Mouse (Mus musculus) limb, embryonic 11.5 days (tissue): ENCODE results near the gene Qpct. TPM values are rescaled to one million over a fixed set of nuclear protein-coding genes. Genes with fewer than 3 reads are reported as not detected.
A peak's percentile ranks its signal among the peaks of the same experiment; 100 is the strongest.

Source experiments
- ATAC-seq: fragments of 200-750 bp; cut with Nextera tagmentation; 2 replicates; pipeline ENCODE4 v1.8.0; 2017; ENCODE audit warnings: low read depth; ENCODE audit not compliant: insufficient number of reproducible peaks, low FRiP score, low TSS enrichment
- DNase-seq: peaks from one replicate; pipeline ENCODE4 v3.0.0-alpha.2; 2015; ENCODE audit warnings: low spot score
- H3K27ac ChIP-seq: fragments of 300-500 bp; sonication (generic); replicated peaks from 2 replicates; pipeline ENCODE4 v1.5.1; 2014; ENCODE audit warnings: low read depth, mild to moderate bottlenecking, low read length
- H3K27me3 ChIP-seq: fragments of 300-500 bp; sonication (generic); 2 replicates; pipeline ENCODE4 v1.6.1; 2014; ENCODE audit warnings: mild to moderate bottlenecking, low read length, mixed read lengths; ENCODE audit not compliant: control insufficient read depth, insufficient read depth
- H3K36me3 ChIP-seq: fragments of 300-500 bp; sonication (generic); 2 replicates; pipeline ENCODE4 v1.6.1; 2014; ENCODE audit warnings: mild to moderate bottlenecking, low read length, moderate library complexity, mixed read lengths; ENCODE audit not compliant: control insufficient read depth, insufficient read depth
- H3K4me1 ChIP-seq: fragments of 300-500 bp; sonication (generic); 2 replicates; pipeline ENCODE4 v1.6.1; 2014; ENCODE audit warnings: low read length, mixed read lengths; ENCODE audit not compliant: control insufficient read depth, insufficient read depth
- H3K4me2 ChIP-seq: fragments of 300-500 bp; sonication (generic); 2 replicates; pipeline ENCODE4 v1.6.1; 2014; ENCODE audit warnings: low read depth, mild to moderate bottlenecking, moderate library complexity; ENCODE audit not compliant: severe bottlenecking
- H3K4me3 ChIP-seq: fragments of 300-500 bp; sonication (generic); 2 replicates; pipeline ENCODE4 v1.5.1; 2014; ENCODE audit warnings: low read depth, low read length
- H3K9ac ChIP-seq: fragments of 300-500 bp; sonication (generic); 2 replicates; pipeline ENCODE4 v1.6.1; 2014; ENCODE audit warnings: mild to moderate bottlenecking, low read length
- H3K9me3 ChIP-seq: fragments of 300-500 bp; sonication (generic); 2 replicates; pipeline ENCODE4 v1.6.1; 2016; ENCODE audit warnings: low read length; ENCODE audit not compliant: control insufficient read depth
- WGBS: fragments of 180-500 bp; shearing (Covaris S2); extraction: QIAGEN DNeasy Blood & Tissue Kit; methylation state at CpG from one replicate; pipeline ENCODE4 v1.1.7; 2014; 5-methylcytosine and 5-hydroxymethylcytosine counted together
- polyA plus RNA-seq: library from polyadenylated mRNA; unstranded; fragments of >200 nt; fragmentation: Nextera tagmentation; extraction: Ambion mirVana; gene quantifications from 2 replicates; pipeline ENCODE4 v1.2.1, GENCODE M21; 2014

Qpct gene
- polyA plus RNA-seq: 1.7 and 2.1 TPM in 2 replicates

GRCm38 (mm10) chr17:79051606-79052005 lies at the start of gene Qpct:
Gene Qpct (plus strand): TSS chr17:79051906.
- Histone ChIP-seq H3K27me3 (peaks cover 6% of the 10 kb centered on the region), H3K4me3 (peak within 1 kb of the TSS; percentile 40), H3K9ac (peak within 1 kb of the TSS; percentile 54), H3K4me2 (peak within 1 kb of the TSS; percentile 96), H3K36me3 (no peaks in the 10 kb centered on the region), H3K9me3 (no peaks in the 10 kb centered on the region), H3K27ac (no peak within 1 kb of the TSS), H3K4me1 (no peaks in the 10 kb centered on the region; the same call in 1 of the 2 replicates)
- 72% methylated on average over 4 of the region's 4 CpGs for WGBS
- no peak for ATAC-seq
- DNase-seq: no peak

- Histone ChIP-seq H3K4me3 (no peak overlapping the region), H3K27me3 (no peaks in the 10 kb centered on the region), H3K4me1 (no peaks in the 10 kb centered on the region; the same call in 1 of the 2 replicates), H3K9ac (no peak overlapping the region), H3K9me3 (no peaks in the 10 kb centered on the region), H3K4me2 (no peak overlapping the region), H3K36me3 (peaks cover 10% of the 10 kb centered on the region), H3K27ac (no peak overlapping the region)
- WGBS: 90% methylated on average over 2 of the region's 2 CpGs
- ATAC-seq (no peak), DNase-seq (no peak)
These were observed 38.1 kb upstream of the Qpct start for GRCm38 (mm10) chr17:79013625-79014024.

- Histone ChIP-seq H3K4me1 (no peaks in the 10 kb centered on the region; the same call in 1 of the 2 replicates), H3K36me3 (peaks cover 10% of the 10 kb centered on the region), H3K27ac (no peak overlapping the region), H3K9ac (no peak overlapping the region), H3K9me3 (no peaks in the 10 kb centered on the region), H3K4me2 (no peak overlapping the region), H3K4me3 (no peak overlapping the region), H3K27me3 (no peaks in the 10 kb centered on the region)
- 89% methylated on average over 2 of the region's 2 CpGs for WGBS
- DNase-seq: no peak
- ATAC-seq: no peak
These were observed 36.6 kb upstream of the Qpct start for GRCm38 (mm10) chr17:79014911-79015685.

GRCm38 (mm10) chr17:79015831-79016230 lies 35.9 kb upstream of the Qpct start:
- Histone ChIP-seq H3K36me3 (peaks cover 10% of the 10 kb centered on the region), H3K9me3 (no peaks in the 10 kb centered on the region), H3K4me3 (no peak overlapping the region), H3K27me3 (no peaks in the 10 kb centered on the region), H3K4me1 (no peaks in the 10 kb centered on the region; the same call in 1 of the 2 replicates), H3K9ac (no peak overlapping the region), H3K27ac (no peak overlapping the region), H3K4me2 (no peak overlapping the region)
- DNase-seq (no peak), ATAC-seq (no peak)
- 82% methylated on average over 10 of the region's 10 CpGs for WGBS

- no peak for DNase-seq
- H3K9ac ChIP-seq: no peak overlapping the region
- no peaks in the 10 kb centered on the region for H3K9me3 ChIP-seq
- H3K36me3 ChIP-seq: no peaks in the 10 kb centered on the region
- no peak overlapping the region for H3K4me2 ChIP-seq
- H3K4me3 ChIP-seq: no peak overlapping the region
- H3K27me3 ChIP-seq: no peaks in the 10 kb centered on the region
- peaks cover 4% of the 10 kb centered on the region; the same call in 1 of the 2 replicates for H3K4me1 ChIP-seq
- no peak overlapping the region for H3K27ac ChIP-seq
- no peak for ATAC-seq
- 70% methylated on average over 9 of the region's 9 CpGs for WGBS
These were observed 33.3 kb upstream of the Qpct start for GRCm38 (mm10) chr17:79018422-79018821.

GRCm38 (mm10) chr17:79019726-79020207 lies 31.9 kb upstream of the Qpct start:
- Histone ChIP-seq H3K27me3 (no peaks in the 10 kb centered on the region), H3K36me3 (no peaks in the 10 kb centered on the region), H3K4me3 (peak overlapping the region; percentile 74), H3K27ac (peak overlapping the region; percentile 95), H3K4me1 (peaks cover 4% of the 10 kb centered on the region; the same call in 1 of the 2 replicates), H3K9ac (peak overlapping the region; percentile 95), H3K9me3 (no peaks in the 10 kb centered on the region), H3K4me2 (peak overlapping the region; percentile 70)
- ATAC-seq (no peak), DNase-seq (peak; percentile 45)
- WGBS: under 1% methylated on average over 18 of the region's 18 CpGs

- peak; percentile 85 for DNase-seq
- Histone ChIP-seq H3K27ac (peak within 1 kb of the TSS; percentile 95), H3K9ac (peak within 1 kb of the TSS; percentile 95), H3K4me1 (peaks cover 4% of the 10 kb centered on the region; the same call in 1 of the 2 replicates), H3K4me3 (peak within 1 kb of the TSS; percentile 74), H3K36me3 (no peaks in the 10 kb centered on the region), H3K9me3 (no peaks in the 10 kb centered on the region), H3K27me3 (no peaks in the 10 kb centered on the region), H3K4me2 (peak within 1 kb of the TSS; percentile 70)
- under 1% methylated on average over 29 of the region's 113 CpGs for WGBS
- ATAC-seq: peak; percentile 92
These were observed 31.3 kb upstream of the Qpct start, which contains the start of gene Prkd3 for GRCm38 (mm10) chr17:79020208-79020983. Gene Prkd3 (minus strand): TSS chr17:79020816.

- Histone ChIP-seq H3K4me1 (peaks cover 4% of the 10 kb centered on the region; the same call in 1 of the 2 replicates), H3K4me3 (peak overlapping the region; percentile 74), H3K9ac (peak overlapping the region; percentile 95), H3K27me3 (no peaks in the 10 kb centered on the region), H3K36me3 (no peaks in the 10 kb centered on the region), H3K4me2 (peak overlapping the region; percentile 70), H3K9me3 (no peaks in the 10 kb centered on the region), H3K27ac (peak overlapping the region; percentile 95; the same call in 1 of the 2 replicates)
- ATAC-seq: peak; percentile 42
- DNase-seq: no peak
- WGBS: 1% methylated on average over 24 of the region's 24 CpGs
These were observed 30.7 kb upstream of the Qpct start for GRCm38 (mm10) chr17:79020984-79021335.
